ENCODE assay signal across 8 mouse cellular contexts in the genomic region with DNA sequence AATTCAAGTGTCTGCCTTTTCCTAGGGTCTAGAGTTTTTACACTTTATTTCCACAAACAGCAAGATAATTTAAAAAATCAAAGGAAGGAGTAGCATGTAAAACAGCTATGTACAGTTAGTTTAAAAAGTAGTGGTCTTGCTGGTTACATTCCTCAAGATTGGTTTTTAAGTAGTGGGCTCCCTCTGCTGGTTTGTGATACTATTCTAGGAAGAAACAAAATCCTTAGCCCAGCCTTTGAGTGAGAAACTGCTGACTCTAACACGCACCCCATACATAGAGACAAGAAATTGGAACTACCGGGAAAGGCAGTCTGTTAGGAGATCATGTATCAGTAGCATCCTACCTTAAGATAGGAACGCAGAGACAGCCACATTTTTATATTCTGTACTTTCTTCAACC.
DNase-seq lines count a peak whose midpoint lies in the region.

No protein-coding gene starts in this region.

- intact Hi-C loops in heart, postnatal 10 days (cut with DNase I) = loop anchor here (5.0 kb wide), 2 partner anchors 71 to 1251 kb away; no protein-coding TSS in a partner anchor
- intact Hi-C loops in heart, postnatal 25 days (cut with DNase I) = loop anchor here (5.0 kb wide), 1 partner anchor 71 kb away; no protein-coding TSS in a partner anchor

- DNase-seq in heart, postnatal 10 days = peak; percentile 34 to 55
- no peak for DNase-seq in heart, postnatal 25 days (ENCODE audit: low spot score)
- peak; percentile 41 for DNase-seq in right cerebral cortex, adult 18-20 months
- DNase-seq in right cerebral cortex, postnatal 36 days (ENCODE audit: low spot score in 2 of 2) = no peak
- DNase-seq in embryo, embryonic 9.5 days (ENCODE audit: extremely low spot score) = peak; percentile 19
- peak; percentile 34 for DNase-seq in retina, postnatal 7 days (ENCODE audit: low read depth, low spot score)
- no peak for DNase-seq in urinary bladder, postnatal 10 days (ENCODE audit: low spot score)
- no peak for DNase-seq in urinary bladder, adult 2 months (ENCODE audit: low spot score)

Comparison
In these comparisons a context has a peak if more than half of its experiments do, and no peak if none do; other contexts are left out.
1. DNase-seq: peak in heart, postnatal 10 days (2 of 2), right cerebral cortex, adult 18-20 months (single experiment), embryo, embryonic 9.5 days (single experiment) and retina, postnatal 7 days (single experiment); none in heart, postnatal 25 days (single experiment), right cerebral cortex, postnatal 36 days (0 of 2), urinary bladder, postnatal 10 days (single experiment) and urinary bladder, adult 2 months (single experiment).